20 mouse cellular contexts compared by ENCODE assay signal in genomic region chr13:69644427-69645166, GRCm38 (mm10). TPM values are rescaled to one million over a fixed set of nuclear protein-coding genes. Genes with fewer than 3 reads are reported as not detected.
DNase-seq lines count a peak whose midpoint lies in the region; ATAC-seq and TF ChIP-seq lines count a peak whose summit lies in the region.
"Had no signal": no experiment of that assay in that cellular context is flagged by ENCODE, and none has a peak within 500 bp of the region (broad histone marks: within the 10 kb centered on the region; RNA-seq: fewer than 3 reads in every experiment).

No protein-coding gene starts in this region.

- intact Hi-C loops in heart, adult 2 months (cut with DNase I) = no loop called here

- H3K4me1 ChIP-seq in heart, embryonic 11.5 days (ENCODE audit: control insufficient read depth, insufficient read depth, low read length) = no peaks in the 10 kb centered on the region
- H3K4me1 ChIP-seq in heart, adult 2 months (ENCODE audit: control insufficient read depth, insufficient read depth, low read length) = no peaks in the 10 kb centered on the region
- no peaks in the 10 kb centered on the region for H3K4me1 ChIP-seq in liver, embryonic 11.5 days (replicated peaks; ENCODE audit: control insufficient read depth, insufficient read depth, low read length)
- peaks cover 2% of the 10 kb centered on the region; the same call in 1 of the 2 replicates for H3K4me1 ChIP-seq in liver, embryonic 16.5 days (ENCODE audit: control insufficient read depth, low read depth, low read length)
- H3K4me1 ChIP-seq in lung, adult 2 months (ENCODE audit: control insufficient read depth, insufficient read depth, low read length) = no peaks in the 10 kb centered on the region
- H3K4me1 ChIP-seq: embryonic facial prominence, embryonic 15.5 days; forebrain, embryonic 12.5 days; neural tube, embryonic 12.5 days had no signal

- H3K36me3 ChIP-seq in heart, embryonic 11.5 days (ENCODE audit: control insufficient read depth, insufficient read depth, low read length) = no peaks in the 10 kb centered on the region
- no peaks in the 10 kb centered on the region for H3K36me3 ChIP-seq in heart, adult 2 months (ENCODE audit: control insufficient read depth, insufficient read depth, low read length)
- no peaks in the 10 kb centered on the region for H3K36me3 ChIP-seq in liver, embryonic 11.5 days (ENCODE audit: control insufficient read depth, insufficient read depth, low read length)
- H3K36me3 ChIP-seq in liver, embryonic 16.5 days (ENCODE audit: control insufficient read depth, insufficient read depth) = 0 out of 2 replicates have a peak, but pooled peaks cover 3% of the 10 kb centered on the region

- no peak overlapping the region for H3K27ac ChIP-seq in heart, embryonic 11.5 days (ENCODE audit: low read depth, low read length)
- no peak overlapping the region for H3K27ac ChIP-seq in heart, adult 2 months
- H3K27ac ChIP-seq in liver, embryonic 11.5 days (ENCODE audit: low read depth, low read length) = no peak overlapping the region
- no peak overlapping the region for H3K27ac ChIP-seq in liver, embryonic 16.5 days (ENCODE audit: low read length)
- H3K27ac ChIP-seq: embryonic facial prominence, embryonic 15.5 days; forebrain, embryonic 12.5 days; hindbrain, postnatal 0 days; liver, embryonic 14.5 days; neural tube, embryonic 12.5 days had no signal

- H3K27me3 ChIP-seq in heart, embryonic 11.5 days (ENCODE audit: control insufficient read depth, insufficient read depth, low read length) = no peaks in the 10 kb centered on the region
- H3K27me3 ChIP-seq in heart, adult 2 months (ENCODE audit: control insufficient read depth, insufficient read depth, low read length) = no peaks in the 10 kb centered on the region
- H3K27me3 ChIP-seq in liver, embryonic 11.5 days (replicated peaks; ENCODE audit: control insufficient read depth, insufficient read depth, low read length) = no peaks in the 10 kb centered on the region
- no peaks in the 10 kb centered on the region for H3K27me3 ChIP-seq in liver, embryonic 16.5 days (ENCODE audit: control insufficient read depth, insufficient read depth, low read depth, low read length)
- H3K27me3 ChIP-seq: embryonic facial prominence, embryonic 15.5 days; forebrain, embryonic 12.5 days; neural tube, embryonic 12.5 days had no signal

- no peak for TF ChIP-seq EP300 in heart, adult 2 months (IDR thresholded peaks at IDR 0.05; ENCODE audit: insufficient read depth, low read depth, low read length)

- H3K4me2 ChIP-seq in heart, embryonic 11.5 days = no peak overlapping the region
- no peak overlapping the region for H3K4me2 ChIP-seq in liver, embryonic 11.5 days
- peak overlapping the region; percentile 24; the same call in 1 of the 2 replicates for H3K4me2 ChIP-seq in liver, embryonic 16.5 days (ENCODE audit: low read depth, low read length)
- H3K4me2 ChIP-seq: embryonic facial prominence, embryonic 15.5 days; forebrain, embryonic 12.5 days; neural tube, embryonic 12.5 days had no signal

- DNase-seq in heart, adult 2 months = no peak
- DNase-seq in liver, embryonic 11.5 days (ENCODE audit: low spot score) = peak; percentile 24
- DNase-seq in liver = no peak
- peak; percentile 79 for DNase-seq in gonadal fat pad, adult 2 months (ENCODE audit: low read depth)
- DNase-seq in embryo, embryonic 11 days = no peak
- no peak for DNase-seq in lung, adult 2 months
- DNase-seq: adrenal gland, postnatal 14 days; cerebellum, adult 8-10 months; gastrocnemius, postnatal 36 days; layer of hippocampus, postnatal 36 days; left cerebral cortex, postnatal 4 days; right cerebral cortex, postnatal 14 days; thymus, postnatal 25 days had no signal

- H3K9me3 ChIP-seq in heart, embryonic 11.5 days (replicated peaks; ENCODE audit: control insufficient read depth, low read length) = no peaks in the 10 kb centered on the region
- no peaks in the 10 kb centered on the region for H3K9me3 ChIP-seq in liver, embryonic 11.5 days (ENCODE audit: control insufficient read depth, low read length)
- H3K9me3 ChIP-seq in liver, embryonic 16.5 days (replicated peaks; ENCODE audit: control insufficient read depth, low read length) = no peaks in the 10 kb centered on the region
- H3K9me3 ChIP-seq: embryonic facial prominence, embryonic 15.5 days; forebrain, embryonic 12.5 days; neural tube, embryonic 12.5 days had no signal

- 0 out of 2 replicates have a peak, but pooled peaks have one; percentile 26 for ATAC-seq in heart, embryonic 11.5 days (replicated peaks; ENCODE audit: insufficient number of reproducible peaks, low FRiP score, low TSS enrichment)
- ATAC-seq in liver, embryonic 11.5 days (replicated peaks; ENCODE audit: low FRiP score) = 0 out of 2 replicates have a peak, but pooled peaks have one; percentile 9
- peak; percentile 74 for ATAC-seq in liver, embryonic 16.5 days (ENCODE audit: low read depth)
- ATAC-seq: hindbrain, postnatal 0 days had no signal

- 77% methylated on average over 13 of the region's 13 CpGs for WGBS in heart, embryonic 11.5 days (ENCODE audit: insufficient replicate concordance)
- WGBS in heart, adult 2 months = 79% methylated on average over 13 of the region's 13 CpGs
- 75% methylated on average over 13 of the region's 13 CpGs for WGBS in liver, embryonic 11.5 days
- WGBS in liver, embryonic 16.5 days (ENCODE audit: insufficient replicate concordance) = 56% methylated on average over 13 of the region's 13 CpGs
- WGBS in lung, adult 2 months = 73% methylated on average over 13 of the region's 13 CpGs

- TF ChIP-seq CTCF in heart, adult 2 months (IDR thresholded peaks at IDR 0.05) = no peak
- no peak for TF ChIP-seq CTCF in lung, adult 2 months (IDR thresholded peaks at IDR 0.05; ENCODE audit: insufficient read depth, low read length)

- no peak for TF ChIP-seq POLR2A in heart, adult 2 months (IDR thresholded peaks at IDR 0.05; ENCODE audit: insufficient read depth, low read depth, low read length)
- TF ChIP-seq POLR2A in lung, adult 2 months (IDR thresholded peaks at IDR 0.05; ENCODE audit: borderline replicate concordance, extremely low read depth, low read depth, low read length) = no peak

- no peak overlapping the region for H3K4me3 ChIP-seq in heart, embryonic 11.5 days (ENCODE audit: low read depth, low read length)
- no peak overlapping the region for H3K4me3 ChIP-seq in heart, adult 2 months
- no peak overlapping the region for H3K4me3 ChIP-seq in liver, embryonic 11.5 days (ENCODE audit: low read depth, low read length)
- no peak overlapping the region for H3K4me3 ChIP-seq in liver, embryonic 16.5 days (ENCODE audit: low read depth, low read length)
- H3K4me3 ChIP-seq in lung, adult 2 months (replicated peaks; ENCODE audit: extremely low read depth, low read depth, low read length) = no peak overlapping the region
- H3K4me3 ChIP-seq: embryonic facial prominence, embryonic 15.5 days; forebrain, embryonic 12.5 days; neural tube, embryonic 12.5 days had no signal

- no peak overlapping the region for H3K9ac ChIP-seq in heart, embryonic 11.5 days (ENCODE audit: low read depth, low read length)
- no peak overlapping the region for H3K9ac ChIP-seq in heart, adult 2 months (ENCODE audit: low read depth, low read length)
- no peak overlapping the region for H3K9ac ChIP-seq in liver, embryonic 11.5 days (ENCODE audit: low read depth, low read length)
- no peak overlapping the region for H3K9ac ChIP-seq in liver, embryonic 16.5 days (ENCODE audit: low read depth, low read length)
- H3K9ac ChIP-seq: embryonic facial prominence, embryonic 15.5 days; forebrain, embryonic 12.5 days; liver, embryonic 14.5 days; neural tube, embryonic 12.5 days had no signal

- no peaks in the 10 kb centered on the region for H3K79me2 ChIP-seq in heart, adult 2 months (replicated peaks; ENCODE audit: control insufficient read depth, insufficient read depth, low read length)

RNA-seq across cellular contexts. Expression of gene Srd5a1, which starts 33.4 kb away (rescaled TPM):
- 6.3 and 8.3 TPM in 2 replicates for polyA plus RNA-seq in heart, embryonic 11.5 days (2014; fragmentation: Nextera tagmentation; extraction: Ambion mirVana)
- total RNA-seq in heart, adult 2 months (2021) = under 1 TPM; 0.64 to 0.65 TPM
- 1.2 and 1.3 TPM in 2 replicates for polyA plus RNA-seq in heart, adult 2 months (2012; rRNA removed)
- polyA plus RNA-seq in liver, embryonic 11.5 days (2014; fragmentation: Nextera tagmentation; extraction: Ambion mirVana) = 9.9 and 10.3 TPM in 2 replicates
- polyA plus RNA-seq in gonadal fat pad, adult 2 months (2012; rRNA removed) = 13.7 and 14.9 TPM in 2 replicates
- 2.0 and 3.9 TPM in 2 replicates for polyA plus RNA-seq in liver, embryonic 16.5 days (2015; fragmentation: Nextera tagmentation; extraction: Ambion mirVana)
- polyA plus RNA-seq in lung, adult 2 months (2012; rRNA removed) = 1.8 and 3.4 TPM in 2 replicates

Comparison
In these comparisons a context has a peak if more than half of its experiments do, and no peak if none do; other contexts are left out.
1. DNase-seq: peak in liver, embryonic 11.5 days (single experiment) and gonadal fat pad, adult 2 months (single experiment); none in heart, adult 2 months (0 of 2), liver (single experiment), embryo, embryonic 11 days (single experiment) and lung, adult 2 months (single experiment).
2. ATAC-seq: peak in every context shown above with its lines; median percentile 74 in liver, embryonic 16.5 days; 26 in heart, embryonic 11.5 days; 9 in liver, embryonic 11.5 days.